Mouse (Mus musculus) ES-Bruce4 (cell line): Measurements from ENCODE around the gene Fbxo46.

ENCODE experiments used
- CTCF ChIP-seq: IDR thresholded peaks from one replicate; pipeline ENCODE4 v1.8.1; 2011; ENCODE audit warnings: low read depth, low read length
- EP300 ChIP-seq: IDR thresholded peaks from 2 replicates; pipeline ENCODE4 v1.6.1; 2011; ENCODE audit warnings: low read depth, low read length; ENCODE audit not compliant: insufficient read depth

- peak; percentile 28 for TF ChIP-seq CTCF
- TF ChIP-seq EP300, result no peak
Observed at GRCm38 (mm10) chr7:19074494-19074893, 45.2 kb upstream of the Fbxo46 start.
